Mouse (Mus musculus) G1E (cell line): ENCODE results near the gene Adad2. TPM values are rescaled to one million over a fixed set of nuclear protein-coding genes. Genes with fewer than 3 reads are reported as not detected.

Source experiments
- ATAC-seq: 2 replicates; pipeline ENCODE4 v1.8.0; 2016; ENCODE audit warnings: mild to moderate bottlenecking; ENCODE audit not compliant: insufficient number of reproducible peaks, poor library complexity, low FRiP score, severe bottlenecking; ENCODE audit errors: extremely low read depth
- DNase-seq: peaks from one replicate; pipeline ENCODE4 v3.0.0; 2012; ENCODE audit warnings: low spot score
- H3K27me3 ChIP-seq: 2 replicates; pipeline ENCODE4 v1.6.1; 2012; ENCODE audit warnings: mild to moderate bottlenecking, low read length, inconsistent platforms; ENCODE audit not compliant: insufficient read depth
- H3K36me3 ChIP-seq: replicated peaks from 2 replicates; pipeline ENCODE3; 2012; ENCODE audit warnings: mild to moderate bottlenecking, inconsistent platforms
- H3K4me1 ChIP-seq: 2 replicates; pipeline ENCODE4 v1.6.1; 2012; ENCODE audit warnings: low read depth, low read length, inconsistent platforms, mixed read lengths; ENCODE audit not compliant: insufficient read depth
- H3K4me3 ChIP-seq: 2 replicates; pipeline ENCODE4 v1.5.1; 2012; ENCODE audit warnings: low read depth, mild to moderate bottlenecking, inconsistent platforms, low read length, moderate library complexity, mixed read lengths
- H3K9me3 ChIP-seq: replicated peaks from 2 replicates; pipeline ENCODE4 v1.6.1; 2012; ENCODE audit warnings: inconsistent platforms
- CTCF ChIP-seq: IDR thresholded peaks from 2 replicates; pipeline ENCODE4 v1.5.1; 2012; ENCODE audit warnings: low read depth, low read length, inconsistent platforms, mixed read lengths
- GATA1 ChIP-seq: IDR thresholded peaks from 2 replicates; pipeline ENCODE4 v1.6.1; 2012; ENCODE audit warnings: borderline replicate concordance, low read length, inconsistent platforms, mixed read lengths
- GATA2 ChIP-seq: IDR thresholded peaks from 2 replicates; pipeline ENCODE4 v1.6.1; 2012; ENCODE audit warnings: low read depth, low read length, inconsistent platforms, borderline replicate concordance
- POLR2AphosphoS5 ChIP-seq: IDR thresholded peaks from 2 replicates; pipeline ENCODE4 v1.6.1; 2012; ENCODE audit warnings: low read depth, low read length, inconsistent platforms; ENCODE audit not compliant: insufficient replicate concordance
- TAL1 ChIP-seq: conservative IDR thresholded peaks from 2 replicates; pipeline ENCODE4 v1.6.1; 2012; ENCODE audit warnings: low read depth, low read length, inconsistent platforms, mixed read lengths
- polyA plus RNA-seq: library from polyadenylated mRNA; stranded (reverse); fragments of >175 nt; gene quantifications from 2 replicates; pipeline ENCODE4 v1.2.3, GENCODE M21; 2012
- total RNA-seq, 2 experiments: library from RNA; stranded (forward) in 1 of 2; stranded (reverse) in 1 of 2; fragments of 200-1000 nt in 1 of 2; fragments of >200 nt in 1 of 2; fragmentation: Nextera tagmentation in 1 of 2; gene quantifications; 2 replicates each; pipeline ENCODE4 v1.2.3; 2014 to 2017

Adad2 gene
- total and polyA plus RNA-seq, 3 experiments: not detected

DNA sequence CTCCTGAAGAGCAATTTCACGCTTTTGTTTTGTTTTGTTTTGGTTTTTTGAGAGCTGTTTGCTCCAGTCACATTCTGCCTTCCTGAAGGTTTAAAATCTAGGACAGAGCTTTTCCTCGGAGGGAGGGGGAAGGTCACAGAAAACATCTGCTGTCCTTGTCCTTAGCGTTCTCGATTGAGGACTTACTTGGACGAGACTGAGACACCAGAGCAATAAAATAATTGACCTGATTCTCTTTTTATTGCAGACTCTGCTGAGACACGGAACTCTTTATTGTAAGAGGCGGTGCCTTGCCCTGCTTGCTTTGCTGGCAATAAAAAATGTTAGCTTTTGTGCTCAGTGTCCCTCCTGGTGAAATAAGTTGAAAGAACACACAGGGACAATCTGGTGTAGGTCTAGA is 27.3 kb downstream of the Adad2 start:
- peaks cover 11% of the 10 kb centered on the region for H3K27me3 ChIP-seq
- ATAC-seq (no peak), DNase-seq (no peak)
- no peak overlapping the region for H3K4me3 ChIP-seq
- H3K36me3 ChIP-seq: no peaks in the 10 kb centered on the region
- TF ChIP-seq GATA1 (no peak), TAL1 (no peak)
- no peaks in the 10 kb centered on the region for H3K9me3 ChIP-seq
- H3K4me1 ChIP-seq: no peaks in the 10 kb centered on the region

DNA sequence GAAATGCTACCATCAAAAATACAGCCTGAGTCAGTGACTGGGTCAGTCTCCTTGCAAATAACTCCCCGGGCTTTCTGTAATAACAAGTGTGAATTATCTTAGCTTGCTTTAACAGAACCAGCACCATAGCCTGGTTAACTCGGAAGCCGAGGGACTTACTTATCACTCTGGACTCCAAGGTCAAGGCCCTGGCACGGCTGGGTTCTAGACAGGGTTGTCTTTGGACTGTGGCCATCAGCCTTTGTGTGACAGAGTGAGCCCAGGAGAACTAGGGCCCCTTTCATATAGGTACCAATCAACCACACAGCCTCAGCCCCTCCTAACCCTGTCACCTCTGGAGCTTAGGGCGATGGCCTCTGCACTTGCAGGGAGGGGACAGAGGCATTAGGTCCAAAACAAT is 28.5 kb downstream of the Adad2 start:
- no peak for TF ChIP-seq TAL1
- no peak for TF ChIP-seq GATA1
- no peak for TF ChIP-seq CTCF
- TF ChIP-seq POLR2AphosphoS5: no peak
- no peak for TF ChIP-seq GATA2
- no peak overlapping the region for H3K4me3 ChIP-seq
- DNase-seq (no peak), ATAC-seq (no peak)
- no peaks in the 10 kb centered on the region for H3K36me3 ChIP-seq
- H3K9me3 ChIP-seq: no peaks in the 10 kb centered on the region
- H3K27me3 ChIP-seq: peaks cover 4% of the 10 kb centered on the region; the same call in 1 of the 2 replicates
- H3K4me1 ChIP-seq: no peaks in the 10 kb centered on the region

DNA sequence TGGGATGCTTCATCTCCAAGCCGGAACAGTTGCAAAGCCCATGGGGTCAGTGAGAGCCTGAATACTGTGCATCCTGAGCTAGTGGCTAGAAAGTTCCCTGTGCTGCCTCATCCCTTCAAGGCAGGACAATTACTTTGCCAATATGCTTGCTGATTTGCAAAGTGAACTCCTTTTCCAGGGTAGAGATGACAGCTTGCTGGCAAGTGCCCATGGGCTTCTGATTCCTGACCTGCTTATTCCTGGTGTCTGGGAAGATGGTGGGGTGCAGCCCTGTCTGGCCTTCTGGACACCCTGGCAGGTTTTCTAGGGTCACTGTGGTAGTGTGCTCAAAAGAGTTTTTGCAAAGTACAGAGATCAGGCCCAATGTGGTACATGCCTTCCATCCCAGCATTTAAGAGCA is 30.4 kb downstream of the Adad2 start:
- Histone ChIP-seq H3K27me3 (no peaks in the 10 kb centered on the region), H3K9me3 (peaks cover 6% of the 10 kb centered on the region), H3K4me3 (no peak overlapping the region), H3K4me1 (no peaks in the 10 kb centered on the region), H3K36me3 (no peaks in the 10 kb centered on the region)
- no peak for ATAC-seq
- TF ChIP-seq CTCF (no peak), TAL1 (no peak), GATA2 (no peak), POLR2AphosphoS5 (no peak), GATA1 (no peak)
- DNase-seq: no peak

DNA sequence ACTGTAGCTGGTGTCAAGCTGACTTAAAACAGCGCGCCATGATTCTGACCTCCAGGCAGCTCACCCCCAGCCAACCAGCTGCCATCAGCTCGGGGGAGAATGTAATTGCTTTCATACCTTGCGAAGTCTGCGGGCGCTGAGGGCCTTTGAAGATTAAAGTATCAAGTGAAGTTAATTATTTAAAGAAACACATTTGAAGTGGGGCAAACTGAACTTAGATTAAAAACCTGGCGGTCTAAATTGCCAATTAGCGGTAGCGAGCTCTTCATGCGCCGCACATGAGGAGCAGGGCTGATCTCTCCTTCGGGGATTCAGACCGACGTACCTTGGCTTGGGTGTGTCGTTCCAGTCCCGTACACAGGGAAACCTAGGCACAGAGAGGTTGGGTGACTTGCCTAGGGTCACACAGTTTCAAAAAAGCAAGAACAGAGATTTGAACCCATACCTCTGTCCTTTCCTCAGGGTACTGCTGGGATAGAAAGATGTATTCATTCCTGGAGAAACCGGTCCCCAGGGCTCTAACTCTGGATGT is 31.9 kb downstream of the Adad2 start:
- DNase-seq (no peak), ATAC-seq (no peak)
- Histone ChIP-seq H3K27me3 (peaks cover under 1% of the 10 kb centered on the region; the same call in 1 of the 2 replicates), H3K36me3 (no peaks in the 10 kb centered on the region), H3K9me3 (peaks cover 6% of the 10 kb centered on the region), H3K4me1 (no peaks in the 10 kb centered on the region), H3K4me3 (no peak overlapping the region)
- no peak for TF ChIP-seq CTCF
- TF ChIP-seq GATA2: no peak
- TF ChIP-seq POLR2AphosphoS5: no peak
- TF ChIP-seq GATA1: no peak
- TF ChIP-seq TAL1: no peak

DNA sequence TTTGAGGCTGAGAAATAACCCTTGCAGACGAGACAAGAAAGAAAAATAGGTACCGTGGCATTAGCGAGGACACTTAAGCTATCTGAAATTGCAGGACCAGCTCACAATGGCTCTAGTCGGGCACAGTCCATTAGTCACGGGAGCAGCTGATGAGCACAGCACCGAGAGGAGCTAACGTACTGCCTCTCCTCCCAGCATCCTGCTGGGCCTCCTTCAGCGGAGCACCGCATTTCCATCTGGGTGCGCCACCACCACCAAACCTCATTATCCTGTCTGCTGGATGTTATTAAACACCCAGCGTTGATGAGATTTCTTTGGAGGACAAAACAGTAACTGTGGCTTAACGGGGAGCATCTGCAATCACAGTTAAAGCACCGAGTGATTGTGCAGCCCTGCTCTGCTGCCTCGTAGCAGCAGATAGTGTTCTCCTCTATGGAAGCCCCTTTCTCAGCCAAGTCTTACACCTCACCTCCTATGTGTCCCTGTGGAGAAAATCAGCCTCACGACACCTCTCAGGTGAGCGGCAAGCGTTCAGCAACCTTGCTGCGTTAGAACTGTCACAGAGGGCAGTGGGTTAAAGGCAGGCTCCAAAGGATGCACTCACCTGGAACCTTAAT is 32.5 kb downstream of the Adad2 start:
- no peak for ATAC-seq
- TF ChIP-seq CTCF (no peak), GATA1 (no peak), GATA2 (no peak), TAL1 (no peak), POLR2AphosphoS5 (no peak)

DNA sequence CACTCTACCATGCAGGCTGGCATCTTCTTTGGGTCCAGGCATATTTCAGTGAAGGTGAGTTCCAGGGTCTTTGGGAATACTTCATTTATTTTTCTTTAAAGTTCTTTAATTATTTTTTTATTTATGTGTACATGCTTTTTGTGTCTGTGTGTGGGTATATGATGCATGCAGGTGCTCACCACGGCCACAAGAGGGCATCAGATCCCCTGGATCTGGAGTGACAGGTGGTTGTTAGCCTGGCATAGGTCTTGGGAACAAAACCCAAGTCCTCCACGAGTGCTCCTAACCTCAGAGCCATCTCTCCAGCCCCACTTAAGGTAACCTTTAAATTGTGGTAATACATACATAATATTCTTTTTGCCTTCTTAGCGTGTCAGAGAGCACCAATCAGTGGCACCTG is 33.6 kb downstream of the Adad2 start:
- Histone ChIP-seq H3K4me3 (no peak overlapping the region), H3K27me3 (peaks cover 2% of the 10 kb centered on the region; the same call in 1 of the 2 replicates), H3K36me3 (no peaks in the 10 kb centered on the region), H3K4me1 (no peaks in the 10 kb centered on the region), H3K9me3 (peaks cover 6% of the 10 kb centered on the region)
- DNase-seq: no peak
- no peak for ATAC-seq
- TF ChIP-seq CTCF (0 out of 2 replicates have a peak, but pooled peaks have one; percentile 23), GATA2 (no peak)

More for the DNA sequence above, 32.5 kb downstream of the Adad2 start:
- Histone ChIP-seq H3K9me3 (peaks cover 6% of the 10 kb centered on the region), H3K4me3 (no peak overlapping the region), H3K36me3 (no peaks in the 10 kb centered on the region), H3K4me1 (no peaks in the 10 kb centered on the region), H3K27me3 (peaks cover 2% of the 10 kb centered on the region; the same call in 1 of the 2 replicates)
- DNase-seq: no peak
